Mouse (Mus musculus): ENCODE measurements around the gene Taf6l.

DNA sequence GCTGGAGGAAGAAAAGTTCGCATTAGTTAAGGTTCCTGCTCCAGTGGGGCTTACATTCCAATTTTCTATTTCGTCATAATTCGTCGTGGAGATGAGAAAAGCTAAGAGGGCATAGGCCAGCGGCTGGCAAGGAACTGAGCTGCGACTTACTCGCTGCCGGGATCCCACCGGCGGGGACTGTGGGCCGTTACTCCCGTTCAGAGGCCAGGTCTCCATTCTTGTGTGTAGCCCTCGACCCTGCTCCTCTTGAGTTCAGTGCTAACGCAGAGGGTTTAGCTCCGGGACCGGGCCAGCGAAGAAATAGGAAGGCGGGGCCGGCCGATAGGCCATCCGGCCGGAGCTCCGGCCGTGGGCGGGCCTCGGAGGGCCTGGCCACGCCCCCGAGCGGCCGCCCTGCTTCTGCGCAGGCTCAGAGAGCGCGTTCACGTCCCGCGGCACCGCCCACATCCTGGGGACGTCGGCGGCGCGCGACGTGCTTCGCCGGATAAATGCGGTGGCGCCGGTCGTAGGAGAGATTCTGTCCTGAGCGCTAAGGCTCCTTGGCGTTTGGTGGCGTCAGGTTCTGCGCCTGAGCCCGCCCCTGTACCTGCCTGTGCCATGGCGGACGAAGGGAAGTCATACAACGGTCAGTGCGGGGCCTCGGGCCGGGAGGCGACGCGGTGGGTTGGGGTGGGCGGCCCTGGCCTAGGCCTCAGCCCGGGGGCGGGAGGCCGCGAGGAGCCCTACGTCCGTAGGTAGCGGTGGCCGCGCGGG is 29.4 kb downstream of the Taf6l start, which contains the start of gene Nxf1:
- peak; percentile 88 for TF ChIP-seq POLR2A (IDR thresholded peaks at IDR 0.05; ENCODE audit: borderline replicate concordance, insufficient read depth, low read length)
- TF ChIP-seq CTCF (IDR thresholded peaks at IDR 0.05; ENCODE audit: borderline replicate concordance, insufficient read depth, low read depth, low read length): no peak

Measured in cerebellum, adult 2 months (tissue).